18 mouse cellular contexts compared by ENCODE assay signal in genomic region chr5:118404398-118404797, GRCm38 (mm10).
A peak's percentile ranks its signal among the peaks of the same experiment; 100 is the strongest.
DNase-seq lines count a peak whose midpoint lies in the region; ATAC-seq and TF ChIP-seq lines count a peak whose summit lies in the region.
"Had no signal": no experiment of that assay in that cellular context is flagged by ENCODE, and none has a peak within 500 bp of the region (broad histone marks: within the 10 kb centered on the region; RNA-seq: fewer than 3 reads in every experiment).

No protein-coding gene starts in this region.

- H3K4me3 ChIP-seq in midbrain, embryonic 11.5 days (ENCODE audit: low read depth, low read length): no peak overlapping the region
- H3K4me3 ChIP-seq in midbrain, postnatal 0 days (ENCODE audit: low read depth, low read length): no peak overlapping the region
- no peak overlapping the region for H3K4me3 ChIP-seq in hindbrain, postnatal 0 days (ENCODE audit: low read length)
- no peak overlapping the region for H3K4me3 ChIP-seq in embryonic facial prominence, embryonic 10.5 days
- H3K4me3 ChIP-seq: erythroblast, embryonic 14.5 days; kidney, embryonic 15.5 days; limb, embryonic 13.5 days; lung, embryonic 15.5 days; midbrain, embryonic 12.5 days; neural tube, embryonic 13.5 days had no signal

- H3K27me3 ChIP-seq in midbrain, embryonic 11.5 days (ENCODE audit: control insufficient read depth, insufficient read depth, low read length): 0 out of 2 replicates have a peak, but pooled peaks cover 2% of the 10 kb centered on the region
- H3K27me3 ChIP-seq in midbrain, postnatal 0 days (ENCODE audit: insufficient read depth, low read length): no peaks in the 10 kb centered on the region
- H3K27me3 ChIP-seq in hindbrain, postnatal 0 days (ENCODE audit: insufficient read depth, low read length): no peaks in the 10 kb centered on the region
- peaks cover 15% of the 10 kb centered on the region; the same call in 1 of the 2 replicates for H3K27me3 ChIP-seq in embryonic facial prominence, embryonic 10.5 days (replicated peaks; ENCODE audit: low read depth, poor library complexity, severe bottlenecking)
- H3K27me3 ChIP-seq: limb, embryonic 13.5 days; lung, embryonic 15.5 days; midbrain, embryonic 12.5 days; neural tube, embryonic 13.5 days had no signal

- H3K27ac ChIP-seq in midbrain, embryonic 11.5 days (ENCODE audit: low read depth, low read length): no peak overlapping the region
- H3K27ac ChIP-seq in midbrain, postnatal 0 days (ENCODE audit: low read depth, low read length): no peak overlapping the region
- H3K27ac ChIP-seq in hindbrain, postnatal 0 days: no peak overlapping the region
- H3K27ac ChIP-seq in embryonic facial prominence, embryonic 10.5 days (replicated peaks): no peak overlapping the region
- H3K27ac ChIP-seq: kidney, embryonic 15.5 days; limb, embryonic 13.5 days; lung, embryonic 15.5 days; midbrain, embryonic 12.5 days; neural tube, embryonic 13.5 days had no signal

- TF ChIP-seq CTCF in midbrain, postnatal 0 days (IDR thresholded peaks at IDR 0.05): no peak
- no peak for TF ChIP-seq CTCF in hindbrain, postnatal 0 days (IDR thresholded peaks at IDR 0.05; ENCODE audit: low read depth)

- no peaks in the 10 kb centered on the region for H3K36me3 ChIP-seq in midbrain, embryonic 11.5 days (ENCODE audit: control insufficient read depth, insufficient read depth, low read length)
- no peaks in the 10 kb centered on the region for H3K36me3 ChIP-seq in midbrain, postnatal 0 days (ENCODE audit: insufficient read depth, low read length)
- no peaks in the 10 kb centered on the region for H3K36me3 ChIP-seq in hindbrain, postnatal 0 days (ENCODE audit: insufficient read depth, low read length)
- H3K36me3 ChIP-seq in embryonic facial prominence, embryonic 10.5 days (replicated peaks): no peaks in the 10 kb centered on the region
- H3K36me3 ChIP-seq: kidney, embryonic 15.5 days; limb, embryonic 13.5 days; lung, embryonic 15.5 days; midbrain, embryonic 12.5 days; neural tube, embryonic 13.5 days had no signal

- no peak overlapping the region for H3K4me2 ChIP-seq in midbrain, embryonic 11.5 days
- no peak overlapping the region for H3K4me2 ChIP-seq in midbrain, postnatal 0 days (ENCODE audit: low read depth, low read length, poor library complexity, severe bottlenecking)
- no peak overlapping the region for H3K4me2 ChIP-seq in hindbrain, postnatal 0 days (ENCODE audit: low read depth, low read length)
- H3K4me2 ChIP-seq: heart, embryonic 11.5 days; kidney, embryonic 15.5 days; limb, embryonic 13.5 days; lung, embryonic 15.5 days; midbrain, embryonic 12.5 days; neural tube, embryonic 13.5 days had no signal

- peak; percentile 28 for DNase-seq in midbrain, embryonic 11.5 days (ENCODE audit: low spot score, missing footprints)
- no peak for DNase-seq in midbrain, postnatal 0 days (ENCODE audit: low spot score)
- DNase-seq in hindbrain, postnatal 0 days (ENCODE audit: low spot score): no peak
- no peak for DNase-seq in thymus, postnatal 14 days
- no peak for DNase-seq in embryonic facial prominence, embryonic 10.5 days (ENCODE audit: low spot score)
- DNase-seq: adrenal gland, adult 8-10 months; cerebellum, adult 9-11 months; heart, postnatal 4 days had no signal

- H3K4me1 ChIP-seq in midbrain, embryonic 11.5 days (ENCODE audit: control insufficient read depth, insufficient read depth, low read length): no peaks in the 10 kb centered on the region
- 0 out of 2 replicates have a peak, but pooled peaks cover 4% of the 10 kb centered on the region for H3K4me1 ChIP-seq in midbrain, postnatal 0 days (ENCODE audit: insufficient read depth, low read length)
- no peaks in the 10 kb centered on the region for H3K4me1 ChIP-seq in hindbrain, postnatal 0 days (ENCODE audit: insufficient read depth, low read length)
- peaks cover 13% of the 10 kb centered on the region for H3K4me1 ChIP-seq in embryonic facial prominence, embryonic 10.5 days
- H3K4me1 ChIP-seq: lung, embryonic 15.5 days had no signal

- no peak overlapping the region for H3K9ac ChIP-seq in midbrain, embryonic 11.5 days (ENCODE audit: low read length)
- H3K9ac ChIP-seq in midbrain, postnatal 0 days (replicated peaks; ENCODE audit: low read length, poor library complexity, severe bottlenecking): no peak overlapping the region
- H3K9ac ChIP-seq in hindbrain, postnatal 0 days (replicated peaks; ENCODE audit: low read length): no peak overlapping the region
- H3K9ac ChIP-seq: kidney, embryonic 15.5 days; limb, embryonic 13.5 days; lung, embryonic 15.5 days; midbrain, embryonic 12.5 days; neural tube, embryonic 13.5 days had no signal

- 83% methylated on average over 7 of the region's 7 CpGs for WGBS in midbrain, embryonic 11.5 days
- 85% methylated on average over 7 of the region's 7 CpGs for WGBS in midbrain, postnatal 0 days
- WGBS in hindbrain, postnatal 0 days: 73% methylated on average over 7 of the region's 7 CpGs
- WGBS in embryonic facial prominence, embryonic 10.5 days: 76% methylated on average over 7 of the region's 7 CpGs

- no peaks in the 10 kb centered on the region; the same call in 1 of the 2 replicates for H3K9me3 ChIP-seq in midbrain, embryonic 11.5 days (ENCODE audit: control insufficient read depth, low read length)
- 0 out of 2 replicates have a peak, but pooled peaks cover 3% of the 10 kb centered on the region for H3K9me3 ChIP-seq in midbrain, postnatal 0 days (ENCODE audit: low read length)
- 0 out of 2 replicates have a peak, but pooled peaks cover 3% of the 10 kb centered on the region for H3K9me3 ChIP-seq in hindbrain, postnatal 0 days (ENCODE audit: low read length)
- peaks cover 5% of the 10 kb centered on the region; the same call in 1 of the 2 replicates for H3K9me3 ChIP-seq in embryonic facial prominence, embryonic 10.5 days
- H3K9me3 ChIP-seq: lung, embryonic 15.5 days; neural tube, embryonic 13.5 days had no signal

- no peak for ATAC-seq in midbrain, embryonic 11.5 days (ENCODE audit: low FRiP score)
- no peak for ATAC-seq in midbrain, postnatal 0 days (ENCODE audit: low FRiP score)
- ATAC-seq in activated CD4-positive, CD25-positive, alpha-beta regulatory T cell, adult 4 months: peak; percentile 23
- ATAC-seq in megakaryocyte progenitor cell, adult 5-6 weeks (replicated peaks; ENCODE audit: poor library complexity): peak; percentile 92
- no peak for ATAC-seq in hindbrain, postnatal 0 days
- ATAC-seq: forebrain, embryonic 16.5 days had no signal

Comparison
In these comparisons a context has a peak if more than half of its experiments do, and no peak if none do; other contexts are left out.
1. ATAC-seq: peak in activated CD4-positive, CD25-positive, alpha-beta regulatory T cell, adult 4 months (single experiment) and megakaryocyte progenitor cell, adult 5-6 weeks (single experiment); none in midbrain, embryonic 11.5 days (single experiment), midbrain, postnatal 0 days (single experiment) and hindbrain, postnatal 0 days (single experiment).